Mouse (Mus musculus): Measurements from ENCODE around the gene Skap1.

Gene Skap1

DNA sequence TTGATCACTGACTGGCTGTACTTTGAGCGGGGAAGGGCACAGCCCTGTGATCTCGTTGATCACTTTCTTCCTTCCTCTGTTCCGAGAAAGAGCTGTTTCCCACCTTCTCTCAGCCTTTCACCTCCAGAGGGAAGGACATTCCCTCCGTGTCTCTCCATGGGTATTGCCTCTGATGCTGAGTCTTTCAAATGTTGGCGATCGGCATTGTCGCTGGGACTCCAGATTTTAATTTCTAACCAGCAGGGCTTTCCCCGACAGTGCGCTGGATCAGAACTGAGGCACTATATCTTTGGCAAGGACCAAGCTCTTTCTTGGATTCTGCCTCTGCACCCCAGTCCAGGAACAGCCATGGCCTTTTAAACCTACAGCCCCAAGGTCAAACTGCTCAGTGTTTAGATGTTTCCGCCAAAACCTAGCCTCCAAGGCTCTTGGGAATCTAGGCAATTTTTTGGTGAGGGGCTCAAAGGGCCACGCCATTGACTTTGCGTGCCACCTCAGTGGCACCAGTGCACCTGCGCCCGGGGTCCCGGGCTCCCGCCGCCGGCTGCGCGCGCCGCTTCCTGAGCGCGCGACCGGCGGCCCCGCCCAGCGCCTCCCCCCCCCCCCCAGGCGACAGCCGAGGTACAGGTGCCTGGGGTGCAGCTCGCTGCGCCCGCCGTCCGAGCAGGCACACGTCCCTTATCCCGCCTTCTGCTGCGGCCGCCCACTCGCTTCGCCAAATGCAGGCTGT lies at the start of gene Skap1:
Gene Skap1 (plus strand): TSS at position 608 of the 730 bp plus-strand sequence.
- peak; percentile 47 to 82 for DNase-seq (ENCODE audit: inconsistent age in 2 of 2, low spot score in 1 of 2)

DNA sequence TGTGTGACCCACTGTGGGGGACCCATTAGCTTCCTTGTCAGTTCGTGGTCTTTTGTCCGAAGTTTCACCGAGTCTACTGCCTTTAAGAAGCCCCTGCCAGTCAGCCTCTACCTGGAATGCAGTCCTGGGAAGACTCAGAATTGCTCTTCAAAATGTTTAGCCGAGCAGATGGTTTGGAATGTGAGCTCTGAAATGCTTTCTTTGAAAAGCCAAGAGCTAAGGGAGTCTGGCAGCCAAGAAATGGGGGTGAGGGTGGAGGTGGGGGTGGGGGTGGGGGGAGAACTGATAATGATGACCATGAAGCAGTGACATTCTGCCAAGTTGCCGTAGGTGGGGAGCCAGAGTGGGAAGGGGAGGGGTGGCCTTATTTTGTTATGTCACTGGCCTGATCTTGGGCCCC lies 43.3 kb upstream of the Skap1 start:
- no peak for DNase-seq (ENCODE audit: inconsistent age in 2 of 2, low spot score in 1 of 2)

- DNase-seq (ENCODE audit: inconsistent age in 2 of 2, low spot score in 1 of 2): no peak
These were observed 42.7 kb upstream of the Skap1 start for GRCm38 (mm10) chr11:96421517-96422265.

GRCm38 (mm10) chr11:96425193-96425592 lies 39.2 kb upstream of the Skap1 start:
- DNase-seq (ENCODE audit: inconsistent age in 2 of 2, low spot score in 1 of 2): no peak

- DNase-seq (ENCODE audit: inconsistent age in 2 of 2, low spot score in 1 of 2): peak in 1 of 2 experiments; percentile 70
These were observed 38.2 kb upstream of the Skap1 start for GRCm38 (mm10) chr11:96426191-96426590.

DNA sequence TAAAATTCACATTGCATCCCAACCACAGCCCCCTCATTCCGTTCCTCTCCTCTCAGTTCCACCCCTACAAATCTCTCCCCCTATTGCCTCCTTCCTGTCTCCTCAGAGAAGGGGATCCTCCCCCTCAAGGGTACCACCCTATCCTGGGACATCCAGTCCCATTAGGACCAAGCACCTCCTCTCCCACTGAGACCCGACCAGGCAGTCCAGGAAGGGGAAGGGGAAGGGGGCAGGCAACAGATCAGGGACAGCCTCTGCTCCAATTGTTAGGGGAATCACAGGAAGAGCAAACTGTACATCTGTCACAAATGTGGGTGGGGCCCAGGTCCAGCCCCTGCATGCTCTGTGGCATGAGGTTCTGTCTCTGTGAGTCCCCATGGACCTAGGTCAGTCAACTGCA lies 37.6 kb upstream of the Skap1 start:
- no peak for DNase-seq (ENCODE audit: inconsistent age in 2 of 2, low spot score in 1 of 2)

DNA sequence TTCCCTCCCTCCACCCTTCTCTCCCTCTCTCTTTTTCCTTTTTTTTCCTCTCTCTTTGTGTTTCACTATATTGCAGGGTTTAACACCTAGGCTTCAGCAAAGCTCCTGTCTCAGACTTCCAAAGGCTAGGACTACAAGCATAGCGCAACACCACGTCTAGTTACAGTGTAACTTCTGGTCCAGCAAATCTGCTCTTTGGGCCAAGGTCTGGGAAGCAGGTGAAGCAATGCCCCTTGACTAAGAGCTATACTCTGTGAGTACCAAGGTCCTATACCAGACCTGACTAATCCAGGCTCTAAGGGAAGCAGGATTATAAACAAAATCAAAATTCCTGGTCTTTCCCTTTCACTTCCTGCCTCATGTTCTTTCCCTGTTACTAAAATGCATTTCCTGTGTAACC lies 35.3 kb upstream of the Skap1 start:
- DNase-seq (ENCODE audit: inconsistent age in 2 of 2, low spot score in 1 of 2): peak in 1 of 2 experiments; percentile 72

- DNase-seq (ENCODE audit: inconsistent age in 2 of 2, low spot score in 1 of 2): peak; percentile 72 to 80
These were observed 34.5 kb upstream of the Skap1 start for GRCm38 (mm10) chr11:96429891-96430290.

DNA sequence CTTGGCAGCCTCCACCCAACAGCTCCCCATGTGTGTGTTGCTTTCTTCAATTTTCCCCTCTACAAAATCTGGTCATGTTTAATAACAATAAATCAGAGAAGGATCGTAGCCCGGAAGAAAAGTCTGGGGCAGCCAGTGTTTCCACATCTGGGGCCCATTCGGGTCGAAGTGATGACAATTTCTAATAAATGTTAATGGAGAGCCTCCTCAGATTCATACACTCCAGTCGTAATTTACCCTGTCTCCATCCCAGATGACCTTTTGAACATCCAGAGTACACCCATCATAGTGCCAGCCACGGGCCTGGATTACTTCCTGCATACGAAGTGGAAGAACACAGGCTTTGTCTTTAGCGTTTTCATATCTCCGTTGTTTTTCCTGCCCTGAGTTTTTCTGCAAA lies 32.5 kb upstream of the Skap1 start:
- DNase-seq (ENCODE audit: inconsistent age in 2 of 2, low spot score in 1 of 2): peak in 1 of 2 experiments; percentile 27

DNA sequence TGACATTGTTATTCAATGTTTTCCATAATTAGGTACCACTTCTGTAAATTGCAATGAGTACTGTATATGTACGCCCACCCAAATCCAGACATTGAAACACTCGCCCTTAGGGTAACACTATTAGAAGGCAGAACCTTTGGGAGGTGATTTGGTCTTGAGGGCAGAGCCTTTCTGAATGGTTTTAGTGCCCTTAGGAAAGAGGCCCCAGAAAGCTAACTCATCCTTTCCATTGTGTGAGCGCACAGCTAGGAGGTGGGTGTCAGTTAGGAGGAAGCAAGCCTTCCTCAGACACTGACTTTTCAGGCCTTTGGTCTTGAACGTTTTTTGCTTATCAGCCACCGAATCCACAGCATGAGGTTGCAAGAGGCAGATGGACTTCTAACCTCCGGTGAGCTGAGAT lies 29.5 kb upstream of the Skap1 start:
- DNase-seq (ENCODE audit: inconsistent age in 2 of 2, low spot score in 1 of 2): no peak

DNA sequence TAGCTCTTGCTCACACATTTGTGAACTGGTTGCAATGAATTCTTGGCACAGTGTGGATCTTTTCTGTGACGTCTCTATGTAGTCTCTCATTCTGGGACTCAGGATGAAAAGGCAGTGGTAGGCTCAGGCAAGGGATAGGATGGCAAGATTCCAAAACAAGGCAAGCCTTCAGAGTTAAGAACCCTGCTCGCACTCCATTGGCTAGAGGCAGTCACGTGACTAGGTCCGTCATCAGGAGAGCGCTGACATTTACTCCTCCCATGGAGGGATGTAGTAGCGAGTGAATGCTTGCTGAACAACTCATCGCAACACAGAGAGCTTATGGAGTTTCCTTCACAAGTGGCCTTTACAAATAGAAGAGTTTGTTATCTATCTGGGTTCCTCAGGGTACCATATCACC lies 27.9 kb upstream of the Skap1 start:
- DNase-seq (ENCODE audit: inconsistent age in 2 of 2, low spot score in 1 of 2): no peak

GRCm38 (mm10) chr11:96438787-96439186 lies 25.6 kb upstream of the Skap1 start:
- DNase-seq (ENCODE audit: inconsistent age in 2 of 2, low spot score in 1 of 2): peak; percentile 66 to 88

DNA sequence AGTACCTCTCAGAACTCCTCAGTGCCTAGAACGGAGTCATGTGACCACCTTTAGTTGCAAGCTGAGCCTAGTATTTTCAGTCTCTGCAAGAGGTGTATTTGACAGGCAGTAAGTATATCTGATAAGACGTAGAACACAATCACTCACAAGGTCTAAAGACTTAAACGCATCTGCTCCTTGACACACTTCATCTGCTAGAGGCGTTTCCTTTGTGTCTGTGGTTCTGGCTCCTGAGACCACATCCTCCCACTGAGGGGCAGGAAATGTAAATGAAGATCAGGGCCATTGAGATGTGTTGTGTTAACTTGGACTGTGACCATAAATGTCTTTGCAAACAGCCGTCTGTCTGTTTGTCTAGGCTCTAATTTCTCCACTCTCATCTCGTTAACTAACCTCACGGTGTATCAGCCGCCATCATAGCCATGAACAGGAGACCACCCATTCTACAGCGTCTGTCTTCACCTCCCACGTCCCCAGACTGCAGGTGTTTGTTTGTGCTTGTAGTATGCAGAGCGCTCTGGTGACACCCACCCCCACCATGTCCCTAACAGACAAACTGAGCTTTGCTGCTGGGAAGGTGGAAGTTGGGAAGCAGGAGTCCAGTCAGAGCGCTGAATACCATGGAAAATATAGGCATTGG lies 22.7 kb upstream of the Skap1 start:
- DNase-seq (ENCODE audit: inconsistent age in 2 of 2, low spot score in 1 of 2): no peak

DNA sequence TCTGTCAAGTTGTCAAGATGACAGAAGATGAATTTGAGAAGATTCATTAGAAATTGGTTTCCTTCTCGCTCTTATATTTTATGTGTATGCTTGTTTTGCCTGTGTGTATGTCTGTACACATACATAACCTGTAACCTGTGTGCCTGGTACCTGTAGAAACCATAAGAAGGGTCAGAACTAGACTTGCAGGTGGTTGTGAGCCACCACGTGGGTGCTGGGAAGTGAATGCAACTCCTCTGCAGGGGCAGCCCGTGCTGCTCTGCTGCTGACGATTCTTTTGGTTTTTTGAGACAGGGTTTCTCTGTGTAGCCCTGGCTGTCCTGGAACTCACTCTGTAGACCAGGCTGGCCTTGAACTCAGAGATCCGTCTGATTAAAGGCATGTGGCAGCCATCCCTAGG lies 21.9 kb upstream of the Skap1 start:
- DNase-seq (ENCODE audit: inconsistent age in 2 of 2, low spot score in 1 of 2): no peak

GRCm38 (mm10) chr11:96447931-96448330 lies 16.5 kb upstream of the Skap1 start:
- DNase-seq (ENCODE audit: inconsistent age in 2 of 2, low spot score in 1 of 2): peak; percentile 46 to 83

- DNase-seq (ENCODE audit: inconsistent age in 2 of 2, low spot score in 1 of 2): no peak
These were observed 9.3 kb upstream of the Skap1 start for GRCm38 (mm10) chr11:96455111-96455510.

DNA sequence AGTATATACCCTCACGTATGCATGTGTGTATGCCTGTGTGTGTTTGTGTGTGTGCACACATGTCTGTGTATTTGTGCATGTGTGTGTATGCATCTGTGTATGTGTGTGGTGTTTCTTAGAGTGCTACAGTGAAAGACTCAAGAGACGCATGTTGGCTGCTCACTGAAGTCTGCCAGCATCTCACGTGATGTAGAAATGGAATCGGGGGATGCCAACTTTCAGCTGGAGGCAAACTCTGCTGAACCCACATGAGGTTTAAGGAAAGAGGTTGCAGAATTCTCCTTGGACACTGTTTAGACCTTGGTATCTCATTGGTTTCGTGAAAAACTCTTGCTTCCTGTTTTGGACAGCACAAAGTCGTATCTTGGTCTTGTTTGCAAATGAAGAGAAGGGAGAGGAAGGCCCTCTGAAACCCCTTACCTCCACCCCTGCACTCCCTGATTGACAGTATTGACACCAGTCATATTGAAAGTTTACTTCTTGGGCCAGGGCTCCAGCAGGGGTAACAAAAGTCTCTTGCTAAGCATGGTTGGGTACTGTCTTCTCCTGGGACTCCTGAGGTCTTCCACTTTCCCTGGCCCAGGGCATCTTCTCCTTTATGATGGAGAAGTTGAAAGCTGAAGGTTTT lies 8.6 kb upstream of the Skap1 start:
- DNase-seq (ENCODE audit: inconsistent age in 2 of 2, low spot score in 1 of 2): no peak

- no peak for DNase-seq (ENCODE audit: inconsistent age in 2 of 2, low spot score in 1 of 2)
These were observed 7.7 kb upstream of the Skap1 start for GRCm38 (mm10) chr11:96456508-96457305.

GRCm38 (mm10) chr11:96461766-96462165 lies 2.6 kb upstream of the Skap1 start:
- no peak for DNase-seq (ENCODE audit: inconsistent age in 2 of 2, low spot score in 1 of 2)

DNA sequence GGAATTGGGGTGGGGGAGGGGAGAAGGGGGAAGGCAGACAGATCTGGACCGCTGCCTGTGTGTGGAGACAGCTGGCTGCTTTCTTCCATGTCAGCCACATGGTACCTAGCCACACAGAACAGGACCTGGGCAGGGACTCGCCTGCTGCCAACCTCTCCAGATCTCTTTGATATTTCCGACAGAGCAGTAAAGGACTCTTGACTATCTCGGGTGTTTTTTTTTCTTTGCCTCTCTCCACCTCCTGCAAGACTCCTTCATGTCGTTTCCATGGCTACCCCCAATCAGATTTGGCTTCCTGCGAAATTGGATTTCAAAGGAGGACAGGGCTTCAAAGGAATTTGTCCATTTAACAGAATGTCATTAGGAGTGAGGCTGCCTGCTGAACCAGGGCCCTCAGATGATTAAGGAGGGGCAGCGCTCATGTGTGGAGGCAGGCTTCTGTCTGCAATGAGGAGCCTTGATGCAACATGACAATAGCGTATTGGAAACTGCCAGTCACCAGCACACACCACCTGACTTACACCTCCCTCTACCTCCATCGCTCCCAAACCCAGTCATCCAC lies 2.1 kb upstream of the Skap1 start:
- peak; percentile 39 to 74 for DNase-seq (ENCODE audit: inconsistent age in 2 of 2, low spot score in 1 of 2)
